Comparison of ENCODE assay signal across 9 mouse cellular contexts in genomic region chr19:29803946-29804345, GRCm38 (mm10). TPM values are rescaled to one million over a fixed set of nuclear protein-coding genes. Genes with fewer than 3 reads are reported as not detected.
DNase-seq lines count a peak whose midpoint lies in the region; ATAC-seq lines count a peak whose summit lies in the region.
"Had no signal": no experiment of that assay in that cellular context is flagged by ENCODE, and none has a peak within 500 bp of the region (broad histone marks: within the 10 kb centered on the region; RNA-seq: fewer than 3 reads in every experiment).

No protein-coding gene starts in this region.

- intact Hi-C loops in gastrocnemius, postnatal 14 days (cut with DNase I; ENCODE audit: low total_unique reads), result no loop called here

- ATAC-seq in liver, embryonic 11.5 days (replicated peaks; ENCODE audit: low FRiP score), result no peak
- ATAC-seq in neural tube, embryonic 14.5 days (ENCODE audit: low read depth), result no peak
- ATAC-seq in frontal cortex, adult (ENCODE audit: low TSS enrichment), result no peak

- H3K27me3 ChIP-seq in liver, embryonic 11.5 days (replicated peaks; ENCODE audit: control insufficient read depth, insufficient read depth, low read length), result no peaks in the 10 kb centered on the region
- H3K27me3 ChIP-seq in forebrain, embryonic 10.5 days (ENCODE audit: poor library complexity, severe bottlenecking), result no peaks in the 10 kb centered on the region
- H3K27me3 ChIP-seq in limb, embryonic 10.5 days (ENCODE audit: low read depth, poor library complexity, severe bottlenecking), result no peaks in the 10 kb centered on the region
- H3K27me3 ChIP-seq in neural tube, embryonic 14.5 days (ENCODE audit: control insufficient read depth, insufficient read depth, low read length), result no peaks in the 10 kb centered on the region

- H3K9ac ChIP-seq in liver, embryonic 11.5 days (ENCODE audit: low read depth, low read length), result 0 out of 2 replicates have a peak overlapping the region, but pooled peaks have one; percentile 20
- no peak overlapping the region for H3K9ac ChIP-seq in neural tube, embryonic 14.5 days (replicated peaks; ENCODE audit: low read depth, low read length)

- H3K9me3 ChIP-seq in liver, embryonic 11.5 days (ENCODE audit: control insufficient read depth, low read length), result no peaks in the 10 kb centered on the region
- H3K9me3 ChIP-seq in forebrain, embryonic 10.5 days, result no peaks in the 10 kb centered on the region
- H3K9me3 ChIP-seq in limb, embryonic 10.5 days (replicated peaks), result no peaks in the 10 kb centered on the region
- no peaks in the 10 kb centered on the region for H3K9me3 ChIP-seq in neural tube, embryonic 14.5 days (ENCODE audit: control insufficient read depth, low read length)

- WGBS in liver, embryonic 11.5 days, result 55% methylated on average over 3 of the region's 3 CpGs
- WGBS in forebrain, embryonic 10.5 days, result 75% methylated on average over 3 of the region's 3 CpGs
- 72% methylated on average over 3 of the region's 3 CpGs for WGBS in limb, embryonic 10.5 days
- WGBS in neural tube, embryonic 14.5 days, result 45% methylated on average over 3 of the region's 3 CpGs

- no peak overlapping the region for H3K27ac ChIP-seq in liver, embryonic 11.5 days (ENCODE audit: low read depth, low read length)
- H3K27ac ChIP-seq in forebrain, embryonic 10.5 days, result no peak overlapping the region
- H3K27ac ChIP-seq in limb, embryonic 10.5 days, result no peak overlapping the region
- H3K27ac ChIP-seq in neural tube, embryonic 14.5 days (ENCODE audit: low read depth, low read length), result no peak overlapping the region

- peaks cover 4% of the 10 kb centered on the region for H3K4me1 ChIP-seq in liver, embryonic 11.5 days (replicated peaks; ENCODE audit: control insufficient read depth, insufficient read depth, low read length)
- peaks cover 22% of the 10 kb centered on the region for H3K4me1 ChIP-seq in forebrain, embryonic 10.5 days
- H3K4me1 ChIP-seq in limb, embryonic 10.5 days, result peaks cover 13% of the 10 kb centered on the region
- H3K4me1 ChIP-seq in neural tube, embryonic 14.5 days (ENCODE audit: control insufficient read depth, insufficient read depth, low read length), result peaks cover 13% of the 10 kb centered on the region

- H3K36me3 ChIP-seq in liver, embryonic 11.5 days (ENCODE audit: control insufficient read depth, insufficient read depth, low read length), result no peaks in the 10 kb centered on the region; the same call in 1 of the 2 replicates
- H3K36me3 ChIP-seq in forebrain, embryonic 10.5 days (replicated peaks), result peaks cover 12% of the 10 kb centered on the region
- peaks cover 10% of the 10 kb centered on the region for H3K36me3 ChIP-seq in limb, embryonic 10.5 days
- H3K36me3 ChIP-seq in neural tube, embryonic 14.5 days (ENCODE audit: control insufficient read depth, insufficient read depth, low read length), result peaks cover 3% of the 10 kb centered on the region; the same call in 1 of the 2 replicates

- H3K4me2 ChIP-seq in liver, embryonic 11.5 days, result peak overlapping the region; percentile 88
- H3K4me2 ChIP-seq in neural tube, embryonic 14.5 days (ENCODE audit: low read depth, low read length), result peak overlapping the region; percentile 94

- no peak for DNase-seq in liver, embryonic 11.5 days (ENCODE audit: low spot score)
- DNase-seq in liver, result no peak
- DNase-seq in forebrain, embryonic 10.5 days (ENCODE audit: extremely low spot score, low spot score), result no peak
- no peak for DNase-seq in limb, embryonic 10.5 days (ENCODE audit: low spot score)
- DNase-seq in left cerebral cortex, adult 8-10 months (ENCODE audit: low spot score in 2 of 2), result no peak
- DNase-seq in gastrocnemius, postnatal 14 days, result no peak
- DNase-seq: lung, postnatal 10 days had no signal

- H3K4me3 ChIP-seq in liver, embryonic 11.5 days (ENCODE audit: low read depth, low read length), result peak overlapping the region; percentile 30; the same call in 1 of the 2 replicates
- H3K4me3 ChIP-seq in forebrain, embryonic 10.5 days, result peak overlapping the region; percentile 97
- peak overlapping the region; percentile 96 for H3K4me3 ChIP-seq in limb, embryonic 10.5 days
- H3K4me3 ChIP-seq in neural tube, embryonic 14.5 days (ENCODE audit: low read depth, low read length), result peak overlapping the region; percentile 7; the same call in 1 of the 2 replicates

RNA-seq across cellular contexts. Expression of gene 9930021J03Rik, which starts 1.8 kb away (rescaled TPM):
- polyA plus RNA-seq in liver, embryonic 11.5 days (2014; fragmentation: Nextera tagmentation; extraction: Ambion mirVana), result 4.0 and 5.2 TPM in 2 replicates
- polyA plus RNA-seq in forebrain, embryonic 10.5 days (2016; fragmentation: Nextera tagmentation; extraction: Ambion mirVana), result 4.0 and 4.2 TPM in 2 replicates
- polyA plus RNA-seq in limb, embryonic 10.5 days (2016; fragmentation: Nextera tagmentation; extraction: Ambion mirVana), result 3.7 and 4.6 TPM in 2 replicates
- 10.9 and 12.1 TPM in 2 replicates for polyA plus RNA-seq in neural tube, embryonic 14.5 days (2014; fragmentation: Nextera tagmentation; extraction: Ambion mirVana)
- 10 to 100 TPM; 36.1 to 44.9 (median 40.3) TPM for total RNA-seq in left cerebral cortex, adult 8-10 months (2022)
- total RNA-seq in gastrocnemius, postnatal 14 days (2021), result 10 to 100 TPM in 1 of 2 experiments, 1 to 10 TPM in 1; 8.8 to 11.0 TPM

RNA-seq across cellular contexts. Expression of gene Ranbp6, which starts 8.8 kb away (rescaled TPM):
- polyA plus RNA-seq in liver, embryonic 11.5 days (2014; fragmentation: Nextera tagmentation; extraction: Ambion mirVana), result 14.9 and 16.2 TPM in 2 replicates
- polyA plus RNA-seq in forebrain, embryonic 10.5 days (2016; fragmentation: Nextera tagmentation; extraction: Ambion mirVana), result 23.2 and 23.4 TPM in 2 replicates
- polyA plus RNA-seq in limb, embryonic 10.5 days (2016; fragmentation: Nextera tagmentation; extraction: Ambion mirVana), result 19.6 and 26.1 TPM in 2 replicates
- 62.9 and 64.4 TPM in 2 replicates for polyA plus RNA-seq in neural tube, embryonic 14.5 days (2014; fragmentation: Nextera tagmentation; extraction: Ambion mirVana)
- 10 to 100 TPM; 31.4 to 33.1 (median 32.4) TPM for total RNA-seq in left cerebral cortex, adult 8-10 months (2022)
- total RNA-seq in gastrocnemius, postnatal 14 days (2021), result 1 to 10 TPM; 8.0 to 8.1 TPM

Comparison
In these comparisons a context has a peak if more than half of its experiments do, and no peak if none do; other contexts are left out.
1. H3K4me3 ChIP-seq: peak in every context shown above with its lines; median percentile 97 in forebrain, embryonic 10.5 days; 96 in limb, embryonic 10.5 days; 30 in liver, embryonic 11.5 days; 7 in neural tube, embryonic 14.5 days.